Mouse (Mus musculus) neural tube, embryonic 15.5 days (tissue): ENCODE measurements around the gene Prkab2. TPM values are rescaled to one million over a fixed set of nuclear protein-coding genes. Genes with fewer than 3 reads are reported as not detected.

Experiments used
- ATAC-seq: fragments of 200-750 bp; cut with Nextera tagmentation; 2 replicates; pipeline ENCODE4 v1.8.0; 2017; ENCODE audit warnings: mild to moderate bottlenecking, moderate TSS enrichment, moderate library complexity; ENCODE audit not compliant: low FRiP score
- H3K27ac ChIP-seq: fragments of 300-500 bp; sonication (generic); replicated peaks from 2 replicates; pipeline ENCODE4 v1.5.1; 2015; ENCODE audit warnings: mild to moderate bottlenecking, inconsistent platforms
- H3K27me3 ChIP-seq: fragments of 300-500 bp; sonication (generic); replicated peaks from 2 replicates; pipeline ENCODE4 v1.6.1; 2015; ENCODE audit warnings: inconsistent platforms
- H3K36me3 ChIP-seq: fragments of 300-500 bp; sonication (generic); 2 replicates; pipeline ENCODE4 v1.6.1; 2015; ENCODE audit warnings: inconsistent platforms
- H3K4me1 ChIP-seq: fragments of 300-500 bp; sonication (generic); 2 replicates; pipeline ENCODE4 v1.6.1; 2015; ENCODE audit warnings: inconsistent platforms
- H3K4me2 ChIP-seq: fragments of 300-500 bp; sonication (generic); 2 replicates; pipeline ENCODE4 v1.6.1; 2015; ENCODE audit warnings: inconsistent platforms, mild to moderate bottlenecking, moderate library complexity
- H3K4me3 ChIP-seq: fragments of 300-500 bp; sonication (generic); replicated peaks from 2 replicates; pipeline ENCODE4 v1.5.1; 2015; ENCODE audit warnings: mild to moderate bottlenecking, inconsistent platforms
- H3K9ac ChIP-seq: fragments of 300-500 bp; sonication (generic); replicated peaks from 2 replicates; pipeline ENCODE4 v1.6.1; 2015; ENCODE audit warnings: mild to moderate bottlenecking, inconsistent platforms
- H3K9me3 ChIP-seq: fragments of 300-500 bp; sonication (generic); replicated peaks from 2 replicates; pipeline ENCODE4 v1.6.1; 2016; ENCODE audit warnings: inconsistent platforms
- WGBS: fragments of 180-500 bp; shearing (Covaris S2); methylation state at CpG from one replicate; pipeline ENCODE4 v1.1.7; 2015; ENCODE audit warnings: mixed read lengths; 5-methylcytosine and 5-hydroxymethylcytosine counted together
- polyA plus RNA-seq: library from polyadenylated mRNA; unstranded; fragments of >200 nt; fragmentation: Nextera tagmentation; extraction: Ambion mirVana; gene quantifications from 2 replicates; pipeline ENCODE4 v1.2.1, GENCODE M21; 2015

The Prkab2 gene
- polyA plus RNA-seq, 1 experiment from 2014 or later: 15.4 TPM

GRCm38 (mm10) chr3:97653781-97654180 lies 4.2 kb upstream of the Prkab2 start:
- H3K36me3 ChIP-seq: no peaks in the 10 kb centered on the region
- peaks cover 6% of the 10 kb centered on the region for H3K4me1 ChIP-seq
- H3K27me3 ChIP-seq: no peaks in the 10 kb centered on the region
- no peak overlapping the region for H3K4me2 ChIP-seq
- 91% methylated on average over 5 of the region's 5 CpGs for WGBS
- H3K9ac ChIP-seq: no peak overlapping the region
- no peak overlapping the region for H3K4me3 ChIP-seq
- H3K9me3 ChIP-seq: no peaks in the 10 kb centered on the region
- no peak for ATAC-seq
- no peak overlapping the region for H3K27ac ChIP-seq

DNA sequence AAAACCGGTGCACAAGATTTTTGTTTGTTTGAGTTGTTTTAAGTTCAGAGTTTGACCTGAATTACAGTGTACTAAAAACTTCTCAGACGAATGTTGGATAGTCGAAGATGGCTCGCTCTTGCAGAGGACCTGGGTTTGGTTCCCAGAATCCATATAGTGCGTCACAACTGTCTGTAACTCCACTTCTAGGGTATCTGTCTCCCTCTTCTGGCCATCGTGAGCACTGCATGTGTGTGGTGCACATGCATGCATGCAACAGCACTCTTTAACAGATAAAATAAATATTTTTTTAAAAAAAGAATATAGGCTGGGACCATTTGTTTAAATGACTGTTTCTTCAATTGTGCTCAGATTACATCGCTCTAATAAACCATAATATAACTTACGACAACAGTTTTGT lies 3.1 kb upstream of the Prkab2 start:
- Histone ChIP-seq H3K4me3 (no peak overlapping the region), H3K36me3 (no peaks in the 10 kb centered on the region), H3K27me3 (no peaks in the 10 kb centered on the region), H3K27ac (no peak overlapping the region), H3K9me3 (no peaks in the 10 kb centered on the region), H3K4me1 (peaks cover 17% of the 10 kb centered on the region), H3K9ac (no peak overlapping the region), H3K4me2 (no peak overlapping the region)
- 83% methylated on average over 8 of the region's 8 CpGs for WGBS
- no peak for ATAC-seq

- peak overlapping the region; percentile 70 for H3K4me2 ChIP-seq
- peak overlapping the region; percentile 79 for H3K9ac ChIP-seq
- peaks cover 19% of the 10 kb centered on the region for H3K4me1 ChIP-seq
- 1% methylated on average over 49 of the region's 50 CpGs for WGBS
- peak; percentile 70 for ATAC-seq
- no peaks in the 10 kb centered on the region for H3K9me3 ChIP-seq
- peak overlapping the region; percentile 89 for H3K4me3 ChIP-seq
- peaks cover 14% of the 10 kb centered on the region for H3K36me3 ChIP-seq
- no peaks in the 10 kb centered on the region for H3K27me3 ChIP-seq
- peak overlapping the region; percentile 84 for H3K27ac ChIP-seq
Observed at GRCm38 (mm10) chr3:97658426-97659193, 617 bp downstream of the Prkab2 start.

GRCm38 (mm10) chr3:97659746-97660145 lies 1.8 kb downstream of the Prkab2 start:
- 0 out of 2 replicates have a peak overlapping the region, but pooled peaks have one; percentile 20 for H3K9ac ChIP-seq
- H3K27me3 ChIP-seq: no peaks in the 10 kb centered on the region
- peaks cover 25% of the 10 kb centered on the region for H3K36me3 ChIP-seq
- H3K4me1 ChIP-seq: peaks cover 19% of the 10 kb centered on the region
- H3K9me3 ChIP-seq: no peaks in the 10 kb centered on the region
- ATAC-seq: no peak
- H3K4me3 ChIP-seq: peak overlapping the region; percentile 89; the same call in 1 of the 2 replicates
- H3K4me2 ChIP-seq: peak overlapping the region; percentile 70
- 62% methylated on average over 7 of the region's 7 CpGs for WGBS
- no peak overlapping the region for H3K27ac ChIP-seq

- ATAC-seq: no peak
- 72% methylated on average over 8 of the region's 8 CpGs for WGBS
- no peaks in the 10 kb centered on the region for H3K9me3 ChIP-seq
Observed at GRCm38 (mm10) chr3:97661206-97661605, 3.2 kb downstream of the Prkab2 start.

GRCm38 (mm10) chr3:97665525-97665924 lies 7.5 kb downstream of the Prkab2 start:
- H3K27ac ChIP-seq: no peak overlapping the region
- peaks cover 71% of the 10 kb centered on the region for H3K36me3 ChIP-seq
- no peaks in the 10 kb centered on the region for H3K4me1 ChIP-seq
- H3K4me3 ChIP-seq: no peak overlapping the region
- no peaks in the 10 kb centered on the region for H3K27me3 ChIP-seq
- no peak for ATAC-seq
- H3K4me2 ChIP-seq: no peak overlapping the region
- 90% methylated on average over 9 of the region's 9 CpGs for WGBS
- H3K9ac ChIP-seq: no peak overlapping the region
- no peaks in the 10 kb centered on the region for H3K9me3 ChIP-seq

More at GRCm38 (mm10) chr3:97661206-97661605, 3.2 kb downstream of the Prkab2 start:
- no peak overlapping the region for H3K4me2 ChIP-seq
- H3K27ac ChIP-seq: no peak overlapping the region
- H3K4me3 ChIP-seq: no peak overlapping the region
- no peaks in the 10 kb centered on the region for H3K27me3 ChIP-seq
- H3K36me3 ChIP-seq: peaks cover 37% of the 10 kb centered on the region
- peaks cover 19% of the 10 kb centered on the region for H3K4me1 ChIP-seq
- no peak overlapping the region for H3K9ac ChIP-seq

- Histone ChIP-seq H3K9me3 (no peaks in the 10 kb centered on the region), H3K27ac (no peak overlapping the region), H3K4me1 (no peaks in the 10 kb centered on the region), H3K36me3 (peaks cover 76% of the 10 kb centered on the region), H3K4me2 (no peak overlapping the region), H3K27me3 (no peaks in the 10 kb centered on the region), H3K4me3 (no peak overlapping the region), H3K9ac (no peak overlapping the region)
- ATAC-seq: no peak
- 82% methylated on average over 8 of the region's 8 CpGs for WGBS
Observed at GRCm38 (mm10) chr3:97666154-97666553, 8.2 kb downstream of the Prkab2 start.

DNA sequence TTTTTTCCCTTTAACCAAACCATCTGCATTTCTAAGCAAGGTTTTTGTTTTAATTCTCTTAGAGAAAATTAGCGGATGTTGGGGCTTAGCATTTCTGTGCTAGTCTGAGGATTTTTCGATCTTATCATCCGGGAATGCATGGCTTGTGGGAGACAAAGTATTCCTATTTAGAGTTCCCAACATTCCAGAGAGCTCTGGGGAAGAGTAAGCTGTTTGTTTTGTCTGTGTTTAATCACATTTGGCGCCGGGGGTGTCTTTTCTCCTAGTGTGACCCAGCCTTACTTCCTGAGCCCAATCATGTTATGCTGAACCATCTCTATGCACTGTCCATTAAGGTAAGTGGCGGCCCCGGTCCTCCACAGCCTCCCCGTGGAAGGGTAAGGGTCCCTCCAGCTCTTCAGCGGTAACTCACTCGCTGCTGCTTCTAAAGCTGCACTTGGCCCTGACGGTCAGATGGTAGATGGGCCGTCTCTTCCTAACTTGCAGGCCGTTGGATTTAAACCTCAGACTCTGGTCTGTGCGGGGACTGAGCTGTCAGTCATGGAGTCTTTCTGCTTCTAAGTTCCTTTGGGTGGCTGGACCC lies 9.2 kb downstream of the Prkab2 start:
- Histone ChIP-seq H3K9me3 (no peaks in the 10 kb centered on the region), H3K27me3 (no peaks in the 10 kb centered on the region), H3K27ac (no peak overlapping the region), H3K4me1 (no peaks in the 10 kb centered on the region), H3K9ac (no peak overlapping the region), H3K36me3 (peaks cover 86% of the 10 kb centered on the region), H3K4me2 (no peak overlapping the region), H3K4me3 (no peak overlapping the region)
- WGBS: 89% methylated on average over 14 of the region's 14 CpGs
- no peak for ATAC-seq

GRCm38 (mm10) chr3:97674644-97675110 lies 16.7 kb downstream of the Prkab2 start, which contains the start of gene Gm17651:
Gm17651 (minus strand) TSS chr3:97674694.
- Histone ChIP-seq H3K9me3 (no peaks in the 10 kb centered on the region), H3K27ac (no peak within 1 kb of the TSS), H3K4me2 (no peak within 1 kb of the TSS), H3K4me1 (no peaks in the 10 kb centered on the region), H3K27me3 (no peaks in the 10 kb centered on the region), H3K4me3 (no peak within 1 kb of the TSS), H3K9ac (no peak within 1 kb of the TSS), H3K36me3 (peaks cover 25% of the 10 kb centered on the region)
- 90% methylated on average over 7 of the region's 7 CpGs for WGBS
- ATAC-seq: no peak

GRCm38 (mm10) chr3:97676126-97676525 lies 18.1 kb downstream of the Prkab2 start:
- no peak overlapping the region for H3K9ac ChIP-seq
- ATAC-seq: no peak
- H3K4me2 ChIP-seq: no peak overlapping the region
- no peak overlapping the region for H3K4me3 ChIP-seq
- no peaks in the 10 kb centered on the region for H3K9me3 ChIP-seq
- no peaks in the 10 kb centered on the region for H3K27me3 ChIP-seq
- whole genome bisulfite sequencing: 98% methylated on average over 3 of the region's 3 CpGs
- H3K36me3 ChIP-seq: peaks cover 13% of the 10 kb centered on the region
- H3K4me1 ChIP-seq: peaks cover 6% of the 10 kb centered on the region
- no peak overlapping the region for H3K27ac ChIP-seq

DNA sequence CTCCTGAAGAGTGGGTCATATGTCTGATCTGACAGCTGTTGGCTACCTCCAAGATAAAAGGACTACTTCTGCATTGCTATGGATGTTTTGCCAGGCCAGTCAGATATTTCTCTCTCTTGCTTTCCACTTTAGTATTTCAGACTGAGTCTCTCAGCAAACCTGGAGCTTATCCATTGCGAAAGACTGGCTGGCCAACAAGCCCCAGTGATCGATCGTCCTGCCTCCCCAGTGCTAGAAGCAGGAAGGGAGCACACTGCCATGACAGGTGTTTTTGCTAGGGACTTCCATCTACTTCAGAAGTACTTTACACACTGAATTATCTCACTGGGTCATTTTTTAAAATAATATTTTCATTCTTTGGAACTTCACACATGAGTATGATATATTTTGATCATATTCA lies 20.4 kb downstream of the Prkab2 start:
- H3K36me3 ChIP-seq: no peaks in the 10 kb centered on the region
- no peak for ATAC-seq
- no peak overlapping the region for H3K4me3 ChIP-seq
- 98% methylated on average over 3 of the region's 3 CpGs for WGBS
- H3K9ac ChIP-seq: no peak overlapping the region
- H3K27me3 ChIP-seq: peaks cover 9% of the 10 kb centered on the region; the same call in 1 of the 2 replicates
- no peak overlapping the region for H3K27ac ChIP-seq
- no peaks in the 10 kb centered on the region for H3K9me3 ChIP-seq
- H3K4me2 ChIP-seq: no peak overlapping the region
- H3K4me1 ChIP-seq: peaks cover 20% of the 10 kb centered on the region
